In genomic region chr17:35187345-35187744, GRCm38 (mm10) we compare ENCODE assay signal across 17 mouse cellular contexts. TPM values are rescaled to one million over a fixed set of nuclear protein-coding genes. Genes with fewer than 3 reads are reported as not detected.
DNase-seq lines count a peak whose midpoint lies in the region; ATAC-seq and TF ChIP-seq lines count a peak whose summit lies in the region.
"Had no signal": no experiment of that assay in that cellular context is flagged by ENCODE, and none has a peak within 500 bp of the region (broad histone marks: within the 10 kb centered on the region; RNA-seq: fewer than 3 reads in every experiment).

No protein-coding gene starts in this region.

- ATAC-seq in forebrain, postnatal 0 days = no peak
- ATAC-seq in forebrain, embryonic 13.5 days = no peak
- ATAC-seq in liver, embryonic 13.5 days (ENCODE audit: low read depth) = no peak
- ATAC-seq in inflammation-experienced regulatory T-cells, adult 6 months = no peak

- TF ChIP-seq POLR2A in thymus, adult 2 months (IDR thresholded peaks at IDR 0.05; ENCODE audit: control insufficient read depth, extremely low read depth, insufficient read depth, low read length, poor library complexity) = no peak

- no peaks in the 10 kb centered on the region for H3K36me3 ChIP-seq in forebrain, postnatal 0 days (ENCODE audit: insufficient read depth)
- no peaks in the 10 kb centered on the region for H3K36me3 ChIP-seq in forebrain, embryonic 13.5 days (ENCODE audit: poor library complexity, severe bottlenecking)
- H3K36me3 ChIP-seq in thymus, adult 2 months (ENCODE audit: control insufficient read depth, insufficient read depth, low read length) = no peaks in the 10 kb centered on the region
- H3K36me3 ChIP-seq in liver, embryonic 13.5 days = no peaks in the 10 kb centered on the region
- no peaks in the 10 kb centered on the region for H3K36me3 ChIP-seq in midbrain, embryonic 10.5 days
- H3K36me3 ChIP-seq: limb, embryonic 13.5 days; midbrain, embryonic 13.5 days had no signal

- peak overlapping the region; percentile 55; the same call in 1 of the 2 replicates for H3K4me2 ChIP-seq in forebrain, postnatal 0 days (ENCODE audit: low read depth)
- H3K4me2 ChIP-seq in forebrain, embryonic 13.5 days = no peak overlapping the region
- H3K4me2 ChIP-seq in liver, embryonic 13.5 days = peak overlapping the region; percentile 11

- no peak overlapping the region for H3K27ac ChIP-seq in forebrain, postnatal 0 days (ENCODE audit: low read depth, low read length)
- no peak overlapping the region for H3K27ac ChIP-seq in forebrain, embryonic 13.5 days
- peak overlapping the region; percentile 95 for H3K27ac ChIP-seq in thymus, adult 2 months (ENCODE audit: control insufficient read depth, insufficient read depth, low read length)
- H3K27ac ChIP-seq in liver, embryonic 13.5 days = peak overlapping the region; percentile 73
- no peak overlapping the region for H3K27ac ChIP-seq in midbrain, embryonic 10.5 days (replicated peaks)

- no peaks in the 10 kb centered on the region for H3K9me3 ChIP-seq in forebrain, postnatal 0 days (ENCODE audit: low read length)
- no peaks in the 10 kb centered on the region for H3K9me3 ChIP-seq in forebrain, embryonic 13.5 days (replicated peaks)
- H3K9me3 ChIP-seq in liver, embryonic 13.5 days (replicated peaks) = no peaks in the 10 kb centered on the region
- no peaks in the 10 kb centered on the region for H3K9me3 ChIP-seq in midbrain, embryonic 10.5 days (replicated peaks)
- H3K9me3 ChIP-seq: limb, embryonic 13.5 days; midbrain, embryonic 13.5 days had no signal

- no peak overlapping the region for H3K9ac ChIP-seq in forebrain, postnatal 0 days
- no peak overlapping the region for H3K9ac ChIP-seq in forebrain, embryonic 13.5 days
- no peak overlapping the region for H3K9ac ChIP-seq in liver, embryonic 13.5 days
- H3K9ac ChIP-seq: midbrain, embryonic 13.5 days had no signal

- H3K4me1 ChIP-seq in forebrain, postnatal 0 days (ENCODE audit: insufficient read depth) = peaks cover 3% of the 10 kb centered on the region; the same call in 1 of the 2 replicates
- peaks cover 11% of the 10 kb centered on the region for H3K4me1 ChIP-seq in forebrain, embryonic 13.5 days
- H3K4me1 ChIP-seq in thymus, adult 2 months (replicated peaks; ENCODE audit: control insufficient read depth, insufficient read depth, low read length) = peaks cover 53% of the 10 kb centered on the region
- H3K4me1 ChIP-seq in liver, embryonic 13.5 days (replicated peaks) = peaks cover 33% of the 10 kb centered on the region
- H3K4me1 ChIP-seq in midbrain, embryonic 10.5 days = peaks cover 21% of the 10 kb centered on the region

- H3K4me3 ChIP-seq in forebrain, postnatal 0 days (ENCODE audit: low read depth, low read length) = no peak overlapping the region
- H3K4me3 ChIP-seq in forebrain, embryonic 13.5 days = no peak overlapping the region
- H3K4me3 ChIP-seq in thymus, adult 2 months (ENCODE audit: control insufficient read depth, insufficient read depth, low read length) = no peak overlapping the region
- peak overlapping the region; percentile 19 for H3K4me3 ChIP-seq in liver, embryonic 13.5 days (replicated peaks)
- no peak overlapping the region for H3K4me3 ChIP-seq in midbrain, embryonic 10.5 days

- 73% methylated on average over 4 of the region's 4 CpGs for WGBS in forebrain, postnatal 0 days
- WGBS in forebrain, embryonic 13.5 days = 78% methylated on average over 4 of the region's 4 CpGs
- 66% methylated on average over 4 of the region's 4 CpGs for WGBS in thymus, adult 2 months
- WGBS in liver, embryonic 13.5 days (ENCODE audit: insufficient replicate concordance) = 52% methylated on average over 4 of the region's 4 CpGs
- 79% methylated on average over 4 of the region's 4 CpGs for WGBS in midbrain, embryonic 10.5 days

- H3K27me3 ChIP-seq in forebrain, postnatal 0 days (ENCODE audit: insufficient read depth, low read length) = no peaks in the 10 kb centered on the region
- H3K27me3 ChIP-seq in forebrain, embryonic 13.5 days = no peaks in the 10 kb centered on the region
- no peaks in the 10 kb centered on the region for H3K27me3 ChIP-seq in thymus, adult 2 months (ENCODE audit: control insufficient read depth, insufficient read depth, low read length)
- H3K27me3 ChIP-seq in liver, embryonic 13.5 days = no peaks in the 10 kb centered on the region
- no peaks in the 10 kb centered on the region for H3K27me3 ChIP-seq in midbrain, embryonic 10.5 days (ENCODE audit: low read depth, poor library complexity, severe bottlenecking)
- H3K27me3 ChIP-seq: limb, embryonic 13.5 days; midbrain, embryonic 13.5 days had no signal

- DNase-seq in forebrain, postnatal 0 days = no peak
- no peak for DNase-seq in thymus, adult 2 months
- DNase-seq in thymus, postnatal 10 days (ENCODE audit: low spot score in 2 of 2) = no peak
- no peak for DNase-seq in liver, embryonic 13.5 days
- no peak for DNase-seq in midbrain, embryonic 10.5 days (ENCODE audit: low spot score)
- no peak for DNase-seq in gastrocnemius, postnatal 4 days (ENCODE audit: low spot score in 2 of 2)
- DNase-seq: adrenal gland, postnatal 25 days; cerebellum, postnatal 14 days; kidney, adult 9 months; right cerebral cortex, adult 18-20 months had no signal

- TF ChIP-seq CTCF in forebrain, postnatal 0 days (IDR thresholded peaks at IDR 0.05; ENCODE audit: low read depth) = no peak
- no peak for TF ChIP-seq CTCF in thymus, adult 2 months (IDR thresholded peaks at IDR 0.05; ENCODE audit: borderline replicate concordance, control insufficient read depth, extremely low read depth, insufficient read depth, low read length, poor library complexity)

RNA-seq across cellular contexts. Expression of gene Lst1, which starts 0.9 kb away (rescaled TPM):
- total RNA-seq in forebrain, postnatal 0 days (2014; rRNA removed) = 15.7 and 17.4 TPM in 2 replicates
- polyA plus RNA-seq in forebrain, postnatal 0 days (2015; fragmentation: Nextera tagmentation; extraction: Ambion mirVana) = 11.4 and 12.7 TPM in 2 replicates
- 3.5 and 4.2 TPM in 2 replicates for polyA plus RNA-seq in forebrain, embryonic 13.5 days (2015; fragmentation: Nextera tagmentation; extraction: Ambion mirVana)
- 30.7 and 49.6 TPM in 2 replicates for polyA plus RNA-seq in thymus, adult 2 months (2012; rRNA removed)
- polyA plus RNA-seq in liver, embryonic 13.5 days (2015; fragmentation: Nextera tagmentation; extraction: Ambion mirVana) = 21.6 and 29.0 TPM in 2 replicates
- 5.0 and 8.3 TPM in 2 replicates for polyA plus RNA-seq in midbrain, embryonic 10.5 days (2016; fragmentation: Nextera tagmentation; extraction: Ambion mirVana)
- polyA plus RNA-seq in inflammation-experienced regulatory T-cells, adult 6 months (2017; shearing (Covaris generic)) = 10 to 100 TPM in 1 of 3 experiments, 1 to 10 TPM in 2; 6.4 to 11.2 (median 8.8) TPM
- 10 to 100 TPM in 1 of 2 experiments, 1 to 10 TPM in 1; 7.7 to 11.1 TPM for total RNA-seq in gastrocnemius, postnatal 4 days (2021)

RNA-seq across cellular contexts. Expression of gene Ltb, which starts 6.9 kb away (rescaled TPM):
- total RNA-seq in forebrain, postnatal 0 days (2014; rRNA removed) = 0.76 and 1.1 TPM in 2 replicates
- polyA plus RNA-seq in forebrain, postnatal 0 days (2015; fragmentation: Nextera tagmentation; extraction: Ambion mirVana) = 0.64 and 1.1 TPM in 2 replicates
- 0.20 TPM in 1 of 2 replicates, not detected in the other for polyA plus RNA-seq in forebrain, embryonic 13.5 days (2015; fragmentation: Nextera tagmentation; extraction: Ambion mirVana)
- 358 and 375 TPM in 2 replicates for polyA plus RNA-seq in thymus, adult 2 months (2012; rRNA removed)
- polyA plus RNA-seq in liver, embryonic 13.5 days (2015; fragmentation: Nextera tagmentation; extraction: Ambion mirVana) = 0.53 and 0.80 TPM in 2 replicates
- polyA plus RNA-seq in midbrain, embryonic 10.5 days (2016; fragmentation: Nextera tagmentation; extraction: Ambion mirVana) = 0.10 TPM in 1 of 2 replicates, not detected in the other
- polyA plus RNA-seq in inflammation-experienced regulatory T-cells, adult 6 months (2017; shearing (Covaris generic)) = 100 to 1,000 TPM; 112 to 242 (median 186) TPM
- total RNA-seq in gastrocnemius, postnatal 4 days (2021) = under 1 TPM; 0.74 to 0.78 TPM

RNA-seq across cellular contexts. Expression of gene Aif1, which starts 11.5 kb away (rescaled TPM):
- 1.9 and 3.6 TPM in 2 replicates for total RNA-seq in forebrain, postnatal 0 days (2014; rRNA removed)
- 8.4 and 10.0 TPM in 2 replicates for polyA plus RNA-seq in forebrain, postnatal 0 days (2015; fragmentation: Nextera tagmentation; extraction: Ambion mirVana)
- polyA plus RNA-seq in forebrain, embryonic 13.5 days (2015; fragmentation: Nextera tagmentation; extraction: Ambion mirVana) = 5.6 and 6.0 TPM in 2 replicates
- 5.4 and 8.9 TPM in 2 replicates for polyA plus RNA-seq in thymus, adult 2 months (2012; rRNA removed)
- polyA plus RNA-seq in liver, embryonic 13.5 days (2015; fragmentation: Nextera tagmentation; extraction: Ambion mirVana) = 17.4 and 18.5 TPM in 2 replicates
- polyA plus RNA-seq in midbrain, embryonic 10.5 days (2016; fragmentation: Nextera tagmentation; extraction: Ambion mirVana) = 4.0 and 5.8 TPM in 2 replicates
- polyA plus RNA-seq in inflammation-experienced regulatory T-cells, adult 6 months (2017; shearing (Covaris generic)) = 1 to 10 TPM in 2 of 3 experiments, under 1 TPM in 1; 0.79 to 5.4 (median 2.1) TPM
- 1 to 10 TPM; 6.0 to 6.3 TPM for total RNA-seq in gastrocnemius, postnatal 4 days (2021)

RNA-seq across cellular contexts. Expression of gene Tnf, which starts 14.5 kb away (rescaled TPM):
- 0.71 TPM in 1 of 2 replicates, not detected in the other for total RNA-seq in forebrain, postnatal 0 days (2014; rRNA removed)
- 0.09 TPM in 1 of 2 replicates, not detected in the other for polyA plus RNA-seq in forebrain, postnatal 0 days (2015; fragmentation: Nextera tagmentation; extraction: Ambion mirVana)
- not detected in 2 replicates for polyA plus RNA-seq in forebrain, embryonic 13.5 days (2015; fragmentation: Nextera tagmentation; extraction: Ambion mirVana)
- polyA plus RNA-seq in thymus, adult 2 months (2012; rRNA removed) = 11.3 and 11.4 TPM in 2 replicates
- polyA plus RNA-seq in liver, embryonic 13.5 days (2015; fragmentation: Nextera tagmentation; extraction: Ambion mirVana) = 0.25 and 0.35 TPM in 2 replicates
- 0.07 TPM in 1 of 2 replicates, not detected in the other for polyA plus RNA-seq in midbrain, embryonic 10.5 days (2016; fragmentation: Nextera tagmentation; extraction: Ambion mirVana)
- polyA plus RNA-seq in inflammation-experienced regulatory T-cells, adult 6 months (2017; shearing (Covaris generic)) = 10 to 100 TPM; 20.9 to 28.8 (median 24.9) TPM
- total RNA-seq in gastrocnemius, postnatal 4 days (2021) = 1 to 10 TPM; 1.1 to 1.7 TPM
- total RNA-seq: layer of hippocampus, postnatal 25 days had no signal
- polyA plus RNA-seq: heart, embryonic 14.5 days; hindbrain, embryonic 16.5 days; midbrain, embryonic 13.5 days had no signal

RNA-seq across cellular contexts. Expression of gene Lta, which starts 17.8 kb away (rescaled TPM):
- 0.38 TPM in 1 of 2 replicates, not detected in the other for total RNA-seq in forebrain, postnatal 0 days (2014; rRNA removed)
- polyA plus RNA-seq in forebrain, postnatal 0 days (2015; fragmentation: Nextera tagmentation; extraction: Ambion mirVana) = 0.50 and 0.80 TPM in 2 replicates
- polyA plus RNA-seq in forebrain, embryonic 13.5 days (2015; fragmentation: Nextera tagmentation; extraction: Ambion mirVana) = 0.16 TPM in 1 of 2 replicates, not detected in the other
- polyA plus RNA-seq in thymus, adult 2 months (2012; rRNA removed) = 14.4 and 14.5 TPM in 2 replicates
- polyA plus RNA-seq in liver, embryonic 13.5 days (2015; fragmentation: Nextera tagmentation; extraction: Ambion mirVana) = 0.07 and 0.10 TPM in 2 replicates
- not detected in 2 replicates for polyA plus RNA-seq in midbrain, embryonic 10.5 days (2016; fragmentation: Nextera tagmentation; extraction: Ambion mirVana)
- polyA plus RNA-seq in inflammation-experienced regulatory T-cells, adult 6 months (2017; shearing (Covaris generic)) = 100 to 1,000 TPM in 1 of 3 experiments, 10 to 100 TPM in 2; 34.4 to 113 (median 95.2) TPM
- under 1 TPM; 0.31 to 0.32 TPM for total RNA-seq in gastrocnemius, postnatal 4 days (2021)
- polyA plus RNA-seq: heart, embryonic 14.5 days; limb, embryonic 13.5 days had no signal

Comparison
In these comparisons a context has a peak if more than half of its experiments do, and no peak if none do; other contexts are left out.
1. H3K27ac ChIP-seq: peak in thymus, adult 2 months (single experiment) and liver, embryonic 13.5 days (single experiment); none in forebrain, postnatal 0 days (single experiment), forebrain, embryonic 13.5 days (single experiment) and midbrain, embryonic 10.5 days (single experiment).
2. RNA of gene Ltb, which starts 6.9 kb away (polyA plus RNA-seq): 358 to 375 TPM in thymus, adult 2 months and 112 to 242 TPM in inflammation-experienced regulatory T-cells, adult 6 months; 0.64 to 1.1 TPM in forebrain, postnatal 0 days, 0.53 to 0.80 TPM in liver, embryonic 13.5 days, 0.20 TPM in forebrain, embryonic 13.5 days and 0.10 TPM in midbrain, embryonic 10.5 days; every median in the first group is over 10 times any median in the second.